Comparison of ENCODE assay signal across 8 mouse cellular contexts in the genomic region with DNA sequence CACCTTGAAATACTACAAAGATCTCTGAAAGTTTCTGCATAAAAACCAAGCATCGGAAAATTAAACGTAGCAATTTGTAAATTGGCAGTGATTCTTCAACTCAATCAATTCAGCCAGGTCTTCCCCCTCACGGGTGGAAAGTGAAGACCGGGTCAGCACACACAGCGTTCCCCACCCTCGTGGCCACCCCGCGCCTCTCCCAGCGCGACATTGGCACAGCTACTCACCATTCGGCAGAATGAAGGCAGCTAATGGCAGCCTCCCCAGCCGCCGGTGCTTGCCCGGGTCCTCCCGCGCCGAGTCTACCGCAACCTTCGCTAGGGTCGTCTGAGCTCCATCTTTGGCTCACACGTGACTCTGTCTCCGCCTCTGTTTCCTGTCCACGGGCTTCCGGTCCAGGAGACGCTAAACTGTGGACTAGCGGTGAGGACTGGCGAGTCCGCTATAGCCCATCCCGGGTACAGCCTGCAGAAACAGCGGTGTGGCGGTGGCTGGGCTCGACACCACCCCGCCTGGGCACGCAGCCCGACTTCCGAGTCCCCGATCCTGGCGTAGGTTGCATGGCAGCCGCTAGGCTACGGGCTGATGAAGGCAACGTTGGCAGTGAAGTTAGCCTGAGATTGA. TPM values are rescaled to one million over a fixed set of nuclear protein-coding genes. Genes with fewer than 3 reads are reported as not detected.
DNase-seq lines count a peak whose midpoint lies in the region; ATAC-seq and TF ChIP-seq lines count a peak whose summit lies in the region.

A gene (minus strand): TSS at position 385 of the 624 bp plus-strand sequence.

- no peak for DNase-seq in Patski (ENCODE audit: low read depth, low spot score)
- DNase-seq in cerebellum, postnatal 10 days: peak; percentile 96 to 97
- DNase-seq in frontal cortex, postnatal 10 days (ENCODE audit: low spot score in 2 of 2): peak; percentile 76 to 82
- DNase-seq in hindbrain, embryonic 11.5 days (ENCODE audit: low spot score): peak; percentile 86
- peak; percentile 88 for DNase-seq in layer of hippocampus, adult 9-11 months
- peak; percentile 59 for DNase-seq in ovary, postnatal 10 days (ENCODE audit: low spot score)
- DNase-seq in thymus, postnatal 10 days (ENCODE audit: low spot score in 2 of 2): peak; percentile 53 to 54

- no peak for TF ChIP-seq CTCF in Patski (IDR thresholded peaks at IDR 0.05)

- H3K4me3 ChIP-seq in hindbrain, embryonic 11.5 days (ENCODE audit: low read depth, low read length): peak within 1 kb of the TSS; percentile 63
- H3K4me3 ChIP-seq in lung, embryonic 16.5 days (ENCODE audit: low read length): peak within 1 kb of the TSS; percentile 81

- no peaks in the 10 kb centered on the region for H3K9me3 ChIP-seq in hindbrain, embryonic 11.5 days (ENCODE audit: control insufficient read depth, low read length)
- H3K9me3 ChIP-seq in lung, embryonic 16.5 days (ENCODE audit: control insufficient read depth, low read length): no peaks in the 10 kb centered on the region

- peak within 1 kb of the TSS; percentile 81 for H3K9ac ChIP-seq in hindbrain, embryonic 11.5 days (ENCODE audit: low read depth, low read length)
- peak within 1 kb of the TSS; percentile 84 for H3K9ac ChIP-seq in lung, embryonic 16.5 days (ENCODE audit: low read length)

- H3K4me2 ChIP-seq in hindbrain, embryonic 11.5 days (replicated peaks; ENCODE audit: low read depth, low read length): peak within 1 kb of the TSS; percentile 50
- H3K4me2 ChIP-seq in lung, embryonic 16.5 days (ENCODE audit: low read depth, low read length): peak within 1 kb of the TSS; percentile 64

- H3K27me3 ChIP-seq in Patski: no peaks in the 10 kb centered on the region
- no peaks in the 10 kb centered on the region for H3K27me3 ChIP-seq in hindbrain, embryonic 11.5 days (ENCODE audit: control insufficient read depth, insufficient read depth, low read length)
- H3K27me3 ChIP-seq in lung, embryonic 16.5 days (ENCODE audit: control insufficient read depth, insufficient read depth, low read depth, low read length): no peaks in the 10 kb centered on the region

- no peaks in the 10 kb centered on the region for H3K36me3 ChIP-seq in hindbrain, embryonic 11.5 days (ENCODE audit: control insufficient read depth, insufficient read depth, low read length)
- H3K36me3 ChIP-seq in lung, embryonic 16.5 days (ENCODE audit: control insufficient read depth, insufficient read depth, low read length): peaks cover 10% of the 10 kb centered on the region; the same call in 1 of the 2 replicates

- no peaks in the 10 kb centered on the region; the same call in none of the 2 replicates for H3K4me1 ChIP-seq in hindbrain, embryonic 11.5 days (replicated peaks; ENCODE audit: control insufficient read depth, insufficient read depth, low read length)
- H3K4me1 ChIP-seq in lung, embryonic 16.5 days (replicated peaks; ENCODE audit: control insufficient read depth, insufficient read depth, low read length): no peaks in the 10 kb centered on the region; the same call in 1 of the 2 replicates

- peak; percentile 91 for ATAC-seq in Patski
- peak; percentile 98 for ATAC-seq in hindbrain, embryonic 11.5 days (ENCODE audit: low FRiP score)
- ATAC-seq in lung, embryonic 16.5 days (ENCODE audit: low read depth): peak; percentile 97

- CTCF ChIA-PET in Patski (lab: Charles Lee): interaction anchor here (1.1 to 1.8 kb wide), 2 partner anchors 9 to 10 kb away, joined by 4 read pairs; no protein-coding TSS in a partner anchor

- POLR2A ChIA-PET in Patski (lab: Charles Lee): interaction anchor here (0.9 to 1.9 kb wide), 2 partner anchors 13 to 262 kb away, joined by 3 to 9 read pairs; a partner anchor contains a TSS

- in situ Hi-C loops in Patski (cut with MboI; ENCODE audit: low pct_unique_long_range_greater_than_20kb): no loop called here

- WGBS in hindbrain, embryonic 11.5 days: under 1% methylated on average over 41 of the region's 41 CpGs
- WGBS in lung, embryonic 16.5 days: under 1% methylated on average over 41 of the region's 41 CpGs

- peak within 1 kb of the TSS; percentile 79 for H3K27ac ChIP-seq in hindbrain, embryonic 11.5 days (ENCODE audit: low read depth, low read length)
- H3K27ac ChIP-seq in lung, embryonic 16.5 days (ENCODE audit: low read length): peak within 1 kb of the TSS; percentile 86

RNA-seq across cellular contexts. Expression of the gene that starts here (rescaled TPM):
- 82.5 TPM for polyA plus RNA-seq in Patski (2021)
- polyA plus RNA-seq in hindbrain, embryonic 11.5 days (2014; fragmentation: Nextera tagmentation; extraction: Ambion mirVana): 120 and 122 TPM in 2 replicates
- 86.0 and 94.1 TPM in 2 replicates for polyA plus RNA-seq in lung, embryonic 16.5 days (2015; fragmentation: Nextera tagmentation; extraction: Ambion mirVana)
